Mouse (Mus musculus): ENCODE measurements around the gene Pard6b.

DNA sequence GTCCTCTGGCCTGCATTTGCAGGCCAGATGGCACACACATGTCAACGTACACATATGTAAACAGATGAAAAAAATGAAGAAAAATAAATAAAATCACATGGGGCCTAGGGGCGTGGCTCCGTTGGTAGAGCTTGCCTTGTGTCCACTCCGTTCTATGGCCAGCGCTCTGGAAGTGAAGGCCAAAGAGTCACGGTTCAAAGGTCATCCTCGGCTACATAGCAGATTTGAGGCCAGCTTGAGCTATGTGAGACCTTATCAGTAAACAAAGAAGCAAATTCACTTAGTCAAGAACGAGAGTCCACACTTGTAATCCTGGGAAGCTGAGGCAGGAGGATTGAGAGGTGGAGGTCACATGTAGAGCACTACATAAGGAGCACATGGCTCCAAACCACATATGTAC, 24.5 kb downstream of the Pard6b start:
- TF ChIP-seq POLR2A (IDR thresholded peaks at IDR 0.05; ENCODE audit: borderline replicate concordance, extremely low read depth, insufficient read depth, insufficient read length, poor library complexity, severe bottlenecking) (no peak), CTCF (IDR thresholded peaks at IDR 0.05; ENCODE audit: borderline replicate concordance, extremely low read depth, insufficient read depth, insufficient read length) (no peak)
